Mouse (Mus musculus) frontal cortex, adult (tissue): Measurements from ENCODE around the gene Oxtr.

Experiments used
- ATAC-seq: cut with Nextera tagmentation; 2 replicates; pipeline ENCODE4 v1.9.2; 2017; ENCODE audit warnings: mild to moderate bottlenecking, moderate library complexity, mixed read lengths; ENCODE audit not compliant: low TSS enrichment

Gene Oxtr

DNA sequence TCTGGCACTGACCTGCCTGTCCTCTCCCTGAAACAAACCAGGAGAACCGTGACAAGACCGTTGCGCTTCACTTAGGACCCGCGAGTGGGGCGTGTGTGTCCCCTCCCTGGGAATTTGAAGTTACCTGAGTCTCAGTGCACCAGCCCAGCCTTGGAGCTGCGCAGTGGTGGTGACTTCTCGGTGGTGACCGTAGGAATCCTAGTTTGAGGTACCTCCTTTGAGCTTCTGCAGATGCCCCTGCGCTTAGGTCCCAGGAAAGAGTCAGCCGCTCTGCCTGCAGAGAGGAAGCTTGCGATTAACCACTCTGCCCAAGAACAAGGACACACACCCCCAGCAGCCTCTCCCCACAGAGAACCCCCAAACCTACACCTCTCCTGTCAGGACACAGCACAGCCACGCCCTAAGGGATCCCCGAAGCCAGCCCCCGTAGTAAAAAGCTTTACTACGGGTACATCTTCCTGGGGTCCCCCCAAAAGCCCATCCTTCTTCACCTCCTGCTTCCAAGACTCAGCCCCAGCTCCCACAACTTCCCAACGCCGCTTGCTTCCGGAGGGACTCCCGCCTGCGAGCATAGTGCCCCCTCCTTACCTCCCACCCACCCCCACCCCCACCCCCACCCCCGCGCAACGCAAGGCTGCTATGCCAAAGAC lies at the start of gene Oxtr:
TSS of gene Oxtr (minus strand) at position 34 of the 650 bp plus-strand sequence.
- no peak for ATAC-seq

DNA sequence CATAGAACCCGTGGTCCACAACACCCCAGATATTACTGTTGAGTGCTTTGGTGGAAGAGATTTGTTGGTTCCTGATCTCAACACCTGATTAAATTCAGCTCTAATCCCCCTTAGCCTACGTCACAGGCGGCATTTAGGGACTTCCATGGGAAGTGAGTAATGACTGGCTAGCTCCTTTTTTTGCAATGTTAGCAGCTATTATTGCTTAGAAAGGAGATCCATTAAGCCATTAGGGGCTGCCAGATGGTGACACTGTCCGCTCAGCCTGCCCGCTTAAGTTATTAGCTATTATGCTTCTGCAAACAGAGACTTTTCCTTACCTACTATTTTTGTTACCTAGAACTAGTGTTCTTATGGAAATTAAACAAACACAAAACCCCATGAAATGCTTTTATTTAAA lies 35.7 kb upstream of the Oxtr start:
- ATAC-seq = no peak

DNA sequence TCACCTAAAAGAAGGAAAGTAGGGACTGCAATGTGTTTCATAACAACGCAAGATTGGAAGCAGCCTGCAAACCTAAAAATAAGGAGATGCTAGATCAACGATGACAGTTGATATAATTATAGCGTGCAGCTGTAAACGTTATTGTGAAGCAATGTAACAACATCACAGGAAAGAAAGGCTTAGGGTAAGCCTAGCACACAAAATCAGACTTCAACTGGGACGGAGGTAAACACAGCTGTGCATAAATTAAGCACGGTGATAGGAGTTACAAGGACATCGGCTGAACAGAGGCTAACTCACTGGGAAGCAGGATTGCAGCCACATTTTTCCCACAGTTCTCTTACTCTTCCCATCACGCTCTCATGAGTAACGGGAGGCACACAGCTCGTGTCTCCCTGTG lies 34.7 kb upstream of the Oxtr start:
- peak; percentile 91 for ATAC-seq

DNA sequence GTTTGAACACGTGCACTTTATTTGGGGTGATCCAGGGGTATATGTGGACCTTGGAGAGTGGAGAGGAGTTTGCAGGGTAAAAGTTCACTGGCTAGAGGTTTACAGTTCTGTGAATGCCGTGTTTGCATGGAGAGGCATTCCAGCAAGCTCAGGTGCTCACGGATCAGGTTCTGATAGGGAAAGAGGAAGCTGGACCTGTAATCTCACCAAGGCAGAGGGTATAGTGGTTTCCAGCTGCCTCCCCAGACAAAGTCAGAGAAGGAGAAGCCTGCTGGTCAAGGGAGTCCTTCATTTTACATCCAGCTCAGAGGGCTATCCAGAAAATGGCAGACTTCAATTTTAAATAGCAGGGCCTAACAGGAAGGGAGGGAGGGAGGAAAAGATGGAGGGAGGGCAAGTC lies 28.2 kb upstream of the Oxtr start:
- no peak for ATAC-seq

DNA sequence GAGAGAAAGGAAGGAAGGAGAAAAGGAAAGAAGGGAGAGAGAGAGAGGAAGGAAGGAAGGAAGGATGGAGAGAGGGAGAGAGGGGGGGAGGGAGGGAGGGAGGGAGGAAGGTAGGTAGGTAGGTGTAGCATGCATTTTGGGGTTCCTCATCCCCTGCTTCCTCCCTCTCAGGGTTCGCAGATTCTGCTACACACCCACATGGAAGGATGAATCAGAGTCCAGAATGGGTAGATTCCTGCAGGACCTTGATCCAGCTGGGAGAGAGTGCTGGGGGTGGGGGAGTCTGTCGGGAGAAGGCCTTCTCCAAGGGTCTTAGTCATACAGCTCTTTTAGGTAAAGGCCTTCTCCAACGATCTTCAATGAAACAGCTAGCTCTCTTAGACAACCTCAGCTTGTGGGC lies 27.8 kb upstream of the Oxtr start:
- ATAC-seq = peak; percentile 67

DNA sequence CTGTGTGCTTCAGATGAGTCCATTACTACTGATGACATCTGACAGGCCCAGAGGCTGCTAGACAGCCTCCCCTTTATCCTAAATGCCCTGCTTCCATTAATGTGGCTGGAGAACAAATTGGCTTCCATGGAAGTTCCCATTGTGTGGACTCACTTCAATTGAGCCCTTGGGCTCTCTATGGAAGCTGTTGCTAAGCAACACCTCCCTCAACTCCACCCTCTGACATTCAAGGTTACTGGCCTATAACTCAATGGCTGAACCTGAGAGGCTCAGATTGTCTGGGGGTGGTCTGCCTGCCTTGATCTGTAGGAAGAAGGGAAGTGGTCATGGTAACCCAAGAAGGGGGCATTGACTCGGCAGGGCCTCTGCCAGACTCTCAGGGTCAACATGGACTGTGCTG lies 26.8 kb upstream of the Oxtr start:
- ATAC-seq = no peak

DNA sequence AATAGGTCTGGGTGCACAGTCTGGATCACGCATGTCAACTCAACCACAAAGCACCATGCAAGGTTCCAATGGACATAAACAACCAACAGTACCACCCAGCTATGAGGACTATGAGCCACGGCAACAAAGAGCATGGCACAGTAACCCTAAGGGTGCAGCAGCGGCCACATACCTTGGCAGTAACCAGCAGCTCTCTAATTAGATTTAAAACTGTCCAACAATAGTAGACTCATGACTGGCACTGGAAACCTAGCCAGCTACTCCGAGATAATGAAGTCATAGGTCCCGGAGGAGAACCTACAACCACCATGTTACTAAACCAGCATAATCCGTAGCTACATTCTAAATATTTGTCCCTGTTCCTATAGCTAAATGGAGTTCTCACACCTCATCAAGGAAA lies 24.8 kb upstream of the Oxtr start:
- no peak for ATAC-seq

DNA sequence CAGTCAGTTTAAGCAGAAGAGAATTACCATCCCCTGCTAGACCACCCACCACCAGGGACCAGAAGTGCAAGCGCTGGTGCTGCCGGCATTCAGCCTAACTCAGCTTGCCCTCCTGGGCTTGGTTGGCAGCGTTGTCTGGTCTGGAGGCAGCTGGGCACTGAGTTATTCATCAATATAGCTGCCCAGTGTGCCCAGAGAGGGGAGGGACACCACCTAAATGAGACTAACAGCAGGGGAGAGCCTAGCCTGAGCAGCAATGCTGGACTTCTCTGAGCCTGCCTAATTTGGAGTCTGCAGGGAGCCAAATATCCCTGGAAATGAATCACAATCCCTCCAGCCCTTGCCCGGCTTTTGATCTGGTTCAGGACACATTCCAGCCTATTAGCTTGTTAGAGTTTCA lies 20.6 kb upstream of the Oxtr start:
- peak; percentile 77 for ATAC-seq

DNA sequence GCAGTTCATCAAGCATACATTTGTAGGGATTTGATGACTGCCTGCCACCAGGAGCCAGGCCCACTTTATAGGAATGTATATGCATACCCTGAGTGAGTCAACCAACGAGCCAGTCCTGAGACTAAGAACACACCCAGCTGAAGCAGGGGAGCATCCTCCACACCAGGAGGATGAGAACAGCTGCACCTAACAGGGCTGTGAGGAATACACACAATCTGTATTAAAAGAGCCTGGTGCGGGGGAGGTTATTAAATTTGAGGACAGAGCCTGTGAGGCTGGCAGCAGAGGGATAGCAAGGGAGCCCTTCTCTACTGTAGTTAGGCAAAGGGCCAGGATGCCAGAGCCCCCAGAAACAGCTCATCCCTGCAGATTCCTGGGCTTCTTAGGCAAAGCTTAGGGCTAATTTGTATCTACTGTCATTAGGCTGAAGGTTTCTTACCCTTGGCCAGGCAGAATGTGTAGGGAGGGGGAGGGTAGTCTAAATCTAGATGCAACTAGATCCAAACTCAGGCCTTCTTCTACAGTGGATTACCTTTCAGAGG lies 19.9 kb upstream of the Oxtr start:
- ATAC-seq = peak; percentile 41; the same call in 1 of the 2 replicates

DNA sequence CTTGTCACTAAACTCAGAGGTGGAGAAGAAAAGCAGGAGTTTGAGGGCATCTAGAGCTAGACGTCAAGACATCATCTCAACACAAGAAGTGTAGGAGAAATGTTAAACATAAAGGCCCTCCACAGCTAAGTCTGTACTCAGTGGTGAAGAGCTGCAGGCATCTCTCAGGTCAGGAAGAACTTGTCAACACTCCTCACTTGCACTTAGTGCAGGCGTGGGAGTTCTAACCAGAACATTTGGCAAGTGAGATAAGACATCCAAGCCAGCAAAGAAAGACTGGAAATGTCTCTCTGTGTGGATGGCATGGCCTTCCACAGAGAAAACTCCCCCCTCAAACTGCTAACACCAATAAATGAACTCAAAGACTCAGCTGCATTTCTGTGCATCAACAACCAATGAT lies 17.9 kb upstream of the Oxtr start:
- ATAC-seq = peak; percentile 72

DNA sequence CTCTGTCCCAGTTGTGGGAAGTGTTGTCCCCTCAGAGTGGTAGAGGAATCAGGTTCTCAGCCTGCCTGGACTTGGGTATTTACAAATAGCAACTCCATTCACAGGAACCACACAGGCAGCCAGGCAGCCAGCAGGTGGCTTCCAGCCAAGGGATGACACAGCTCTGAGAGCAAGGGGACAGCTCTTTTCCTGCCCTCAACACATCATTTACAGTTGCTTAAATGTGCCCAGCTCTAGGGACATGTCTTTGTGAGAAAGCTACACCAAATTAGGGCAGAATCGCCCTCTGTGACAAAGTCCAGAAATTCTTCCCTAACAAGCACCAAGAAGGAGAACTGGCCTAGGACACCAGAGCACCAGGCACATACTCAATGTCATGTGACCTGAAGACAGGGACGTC lies 11.4 kb upstream of the Oxtr start:
- ATAC-seq = no peak

DNA sequence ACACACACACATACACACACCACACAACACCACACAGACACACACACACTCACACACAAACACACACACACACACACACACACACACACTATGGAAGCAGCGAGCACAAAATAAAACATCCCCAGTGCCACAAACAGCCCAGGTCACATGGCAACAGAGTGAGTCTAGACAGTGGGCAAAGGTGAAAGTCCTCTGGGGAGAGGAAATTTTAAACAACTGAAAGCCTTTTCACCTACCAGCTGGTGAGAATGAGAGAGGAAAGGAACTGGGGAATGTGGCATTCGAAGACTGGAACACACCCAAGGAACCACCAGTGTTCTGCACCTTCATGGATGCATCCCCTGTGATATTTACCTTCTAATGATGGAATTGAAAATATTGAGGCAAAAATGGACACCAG lies 9.7 kb upstream of the Oxtr start:
- ATAC-seq = no peak

DNA sequence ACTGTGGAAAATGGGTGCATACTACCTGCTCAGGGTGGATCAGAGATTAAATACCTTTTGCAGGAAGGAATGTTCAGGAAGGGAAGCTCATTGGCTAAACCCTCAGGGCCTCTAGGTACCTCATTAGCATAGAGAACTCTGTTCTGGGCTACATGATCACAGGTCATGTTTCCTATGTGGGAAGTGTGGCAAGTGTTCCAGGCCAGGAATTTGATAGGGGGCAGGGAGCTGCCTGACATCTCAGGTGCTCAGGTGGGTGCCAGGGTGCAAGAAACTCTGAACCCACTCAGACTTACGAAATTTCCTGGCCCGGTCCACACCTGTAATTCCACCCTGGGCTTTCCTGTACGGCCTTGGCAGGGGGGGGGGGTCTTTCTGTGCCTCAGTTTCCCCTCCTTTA lies 9.0 kb upstream of the Oxtr start:
- no peak for ATAC-seq

DNA sequence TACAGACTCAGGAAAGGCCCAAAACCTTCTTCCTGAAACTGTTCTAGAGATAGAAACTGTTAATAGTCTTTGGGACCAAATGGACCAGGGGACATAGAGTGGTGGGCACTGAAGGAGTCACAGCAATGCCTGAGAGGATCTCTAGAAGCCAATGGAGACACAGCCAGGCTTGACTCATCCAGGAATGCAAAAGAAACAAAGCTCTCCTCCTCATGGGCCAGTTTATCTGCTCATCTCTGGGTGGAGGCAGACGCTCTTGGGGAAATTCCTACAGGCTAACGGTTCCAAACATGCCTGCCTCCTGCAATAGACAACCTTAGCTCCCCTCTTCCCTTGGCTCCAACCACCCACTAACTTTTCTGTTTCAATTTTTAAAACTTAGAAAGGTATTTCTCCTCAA lies 7.7 kb upstream of the Oxtr start:
- no peak for ATAC-seq

DNA sequence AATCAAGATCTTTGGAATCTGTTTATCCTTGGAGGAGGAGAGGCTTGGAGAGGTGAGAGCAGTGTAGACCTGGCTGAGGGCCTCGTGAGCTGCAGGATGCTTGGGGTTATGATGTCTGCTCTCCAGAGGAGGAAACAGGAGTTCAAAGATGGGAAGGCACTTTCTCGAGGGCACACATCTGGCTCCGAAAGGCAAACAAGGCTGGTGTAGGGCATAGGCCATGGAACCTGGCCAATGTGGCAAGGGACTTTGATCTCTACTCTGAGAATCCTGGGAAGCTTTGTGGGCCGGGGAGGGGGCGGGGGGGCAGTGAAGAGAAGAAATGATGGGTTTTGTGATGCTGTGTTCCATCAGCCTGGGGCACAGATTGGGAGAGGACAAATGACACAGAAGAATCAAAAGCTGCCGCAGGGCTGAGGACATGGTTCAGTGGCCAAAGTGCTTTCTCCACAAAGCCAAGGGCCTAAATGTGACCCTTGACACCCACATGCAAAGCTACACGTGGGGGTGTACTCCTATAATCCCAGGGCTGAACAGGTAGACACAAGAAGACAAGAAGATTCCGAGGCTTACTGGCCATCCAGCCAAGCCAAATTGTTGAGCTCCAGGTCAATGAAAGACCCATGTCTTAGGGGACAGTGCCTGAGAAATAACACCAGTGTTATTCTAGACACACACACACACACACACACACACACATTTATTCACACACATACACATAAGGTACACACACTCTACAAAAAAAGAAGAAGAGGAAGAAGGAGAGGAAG lies 6.7 kb upstream of the Oxtr start:
- ATAC-seq = no peak

DNA sequence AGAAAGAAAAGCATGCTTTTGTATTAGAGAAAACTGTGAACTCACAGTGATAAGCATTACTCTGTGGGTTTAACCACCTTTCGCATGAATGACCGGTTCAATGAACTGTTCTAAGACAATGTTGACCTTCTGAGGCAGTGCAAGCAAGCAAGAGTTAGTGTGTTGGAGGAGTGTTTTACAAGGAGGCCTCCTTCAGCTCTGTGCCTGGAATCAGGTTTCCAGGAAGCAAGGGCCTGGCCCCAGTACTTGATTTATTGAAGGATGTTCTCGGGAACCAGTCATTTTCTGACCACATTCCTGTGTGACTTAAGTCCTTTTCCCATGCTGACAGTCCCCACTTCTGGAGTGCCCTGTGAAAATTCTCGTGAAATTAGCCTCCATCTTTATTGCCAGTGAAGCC lies 5.5 kb upstream of the Oxtr start:
- ATAC-seq = no peak

DNA sequence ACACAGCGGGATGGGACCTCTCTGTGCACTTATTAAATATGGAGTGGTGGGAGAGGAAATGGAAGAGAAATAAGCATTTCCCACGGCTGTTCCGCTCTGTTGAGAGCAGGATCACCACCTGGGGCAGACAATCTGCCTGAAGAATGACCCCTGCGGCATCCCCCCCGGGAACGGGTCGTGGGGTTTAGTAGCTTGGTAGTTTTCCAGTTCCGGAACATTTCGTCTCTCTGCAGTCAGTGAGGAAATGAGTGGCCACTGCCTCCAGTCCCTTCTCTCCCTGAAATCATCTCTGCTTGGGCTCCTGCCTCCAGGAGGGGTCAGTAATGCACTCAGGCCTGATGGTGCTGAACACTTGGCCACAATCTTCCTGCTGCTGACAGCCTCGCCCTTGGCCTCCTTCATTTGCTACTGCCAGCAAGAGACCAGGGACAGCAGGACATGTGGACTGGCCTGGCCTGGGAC lies 4.9 kb upstream of the Oxtr start:
- no peak for ATAC-seq

DNA sequence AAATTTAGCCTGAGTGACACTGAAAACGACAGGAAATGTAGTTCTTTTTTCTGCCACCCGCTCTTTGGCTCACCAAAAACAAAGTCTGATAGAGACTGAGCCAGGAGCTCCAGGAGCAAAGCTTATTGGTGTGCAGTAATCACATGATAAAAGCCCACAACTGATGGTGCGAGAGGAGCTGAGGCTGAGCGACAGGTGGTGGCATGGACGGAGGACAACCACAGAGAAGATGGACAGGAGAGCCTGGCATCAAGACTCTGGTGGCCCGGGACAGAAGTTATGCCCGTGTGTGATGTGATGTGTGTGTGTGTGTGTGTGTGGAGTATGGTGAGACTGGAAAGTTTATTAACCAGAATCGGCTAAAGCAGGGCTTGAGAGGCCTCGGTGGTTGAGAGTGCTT lies 3.6 kb upstream of the Oxtr start:
- ATAC-seq = no peak

DNA sequence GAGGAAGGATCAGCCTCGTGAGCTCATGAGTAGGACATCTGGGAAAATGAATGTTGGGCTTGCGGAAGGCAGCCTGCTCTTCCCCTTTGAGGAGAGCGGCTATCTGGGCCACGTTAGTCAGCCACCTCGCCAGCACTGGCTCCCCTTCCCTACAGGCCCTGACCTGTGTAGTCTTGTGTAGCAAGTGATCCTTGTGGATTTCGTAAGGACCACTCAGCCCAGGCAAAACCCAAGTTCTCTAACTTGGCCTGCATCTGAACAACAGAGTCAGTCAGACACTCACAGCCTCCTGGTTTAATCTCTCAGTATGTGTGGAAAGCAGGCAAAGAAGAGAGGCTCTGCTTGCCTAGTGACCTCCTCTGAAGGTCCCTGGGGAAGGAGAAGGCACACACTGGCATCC lies 2.9 kb upstream of the Oxtr start:
- ATAC-seq = no peak

DNA sequence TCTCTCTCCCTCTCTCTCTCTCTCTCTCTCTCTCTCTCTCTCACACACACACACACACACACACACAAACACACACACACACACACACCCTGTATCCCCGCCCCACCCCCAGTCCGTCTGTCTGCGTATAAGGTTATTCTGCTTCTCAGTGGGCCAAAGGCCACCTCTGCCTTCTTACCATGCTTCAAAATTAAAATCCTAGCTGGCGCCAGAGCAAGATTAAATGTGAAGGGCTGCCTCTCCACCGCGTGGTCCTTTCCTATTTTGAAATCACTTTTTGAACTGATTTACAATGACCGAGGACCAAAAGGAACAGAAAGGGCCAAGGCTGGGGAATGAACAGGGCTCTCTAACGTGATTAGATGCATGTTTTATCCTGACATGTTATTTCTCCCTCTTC lies 1.8 kb upstream of the Oxtr start:
- ATAC-seq = no peak

DNA sequence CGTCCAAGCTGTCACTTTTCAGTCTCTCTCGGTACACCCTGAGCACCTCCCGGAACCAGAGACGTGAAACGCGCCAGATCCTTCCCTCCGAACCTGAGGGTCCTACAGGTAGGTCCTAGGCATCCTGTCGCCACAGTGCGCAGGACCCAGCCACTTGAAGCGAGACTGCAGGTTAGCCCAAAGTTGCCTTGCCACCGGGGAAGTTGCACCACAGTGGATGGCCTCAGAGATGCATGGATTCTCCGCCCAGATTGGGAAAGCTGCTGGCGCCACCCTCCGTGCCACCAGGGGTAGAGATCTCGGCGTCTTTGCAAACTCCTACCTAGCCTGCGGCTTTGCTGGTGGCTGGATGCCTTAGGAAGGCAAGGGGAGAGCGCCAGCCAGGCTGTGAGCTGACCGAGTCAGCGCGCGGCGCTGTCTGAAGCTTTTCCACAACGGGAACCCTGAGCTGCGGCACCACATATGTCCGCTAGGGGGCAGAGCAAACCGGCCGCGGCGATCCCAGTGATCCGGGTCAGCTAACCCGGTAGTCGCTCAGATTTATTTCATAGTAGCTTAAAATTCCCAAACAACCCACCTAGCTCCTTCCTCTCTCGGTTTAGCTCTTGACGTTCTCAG lies 991 bp upstream of the Oxtr start:
- ATAC-seq = peak; percentile 92

DNA sequence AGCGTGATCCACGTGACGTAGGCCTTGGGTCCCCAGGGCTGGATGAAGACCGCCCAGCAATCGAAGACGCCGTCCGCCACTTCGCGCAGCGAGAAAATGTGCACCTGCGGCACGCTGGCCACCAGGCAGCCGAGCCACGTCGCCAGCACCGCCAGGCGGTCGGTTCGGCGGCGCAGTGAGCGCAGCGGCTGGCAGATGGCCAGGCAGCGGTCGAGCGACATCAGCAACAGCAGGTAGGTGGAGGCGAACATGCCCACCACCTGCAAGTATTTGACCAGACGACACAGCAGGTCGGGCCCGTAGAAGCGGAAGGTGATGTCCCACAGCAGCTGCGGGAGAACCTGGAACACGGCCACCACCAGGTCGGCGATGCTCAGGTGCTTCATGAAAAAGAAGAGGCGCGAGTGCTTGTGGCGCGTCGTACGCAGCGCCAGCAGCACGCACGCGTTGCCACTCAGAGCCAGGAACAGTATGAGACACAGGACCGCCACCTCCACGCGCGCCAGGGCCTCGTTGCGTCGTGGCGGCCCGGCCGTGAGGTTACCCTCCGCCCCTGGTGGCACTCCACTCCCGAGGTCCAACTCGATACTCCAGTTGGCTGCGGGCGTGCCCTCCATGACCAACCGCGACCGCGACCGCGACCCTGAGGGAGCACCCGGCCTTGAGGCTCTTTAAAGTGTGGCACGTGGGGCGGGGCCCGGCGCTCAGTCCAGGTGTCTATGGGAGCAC lies 398 bp downstream of the Oxtr start:
- no peak for ATAC-seq
